Mouse (Mus musculus): Measurements from ENCODE around the gene Serpine1. TPM values are rescaled to one million over a fixed set of nuclear protein-coding genes. Genes with fewer than 3 reads are reported as not detected.

Gene Serpine1
- total and polyA plus RNA-seq, 2 experiments from 2014 or later = 0.30 to 3.7 TPM

DNA sequence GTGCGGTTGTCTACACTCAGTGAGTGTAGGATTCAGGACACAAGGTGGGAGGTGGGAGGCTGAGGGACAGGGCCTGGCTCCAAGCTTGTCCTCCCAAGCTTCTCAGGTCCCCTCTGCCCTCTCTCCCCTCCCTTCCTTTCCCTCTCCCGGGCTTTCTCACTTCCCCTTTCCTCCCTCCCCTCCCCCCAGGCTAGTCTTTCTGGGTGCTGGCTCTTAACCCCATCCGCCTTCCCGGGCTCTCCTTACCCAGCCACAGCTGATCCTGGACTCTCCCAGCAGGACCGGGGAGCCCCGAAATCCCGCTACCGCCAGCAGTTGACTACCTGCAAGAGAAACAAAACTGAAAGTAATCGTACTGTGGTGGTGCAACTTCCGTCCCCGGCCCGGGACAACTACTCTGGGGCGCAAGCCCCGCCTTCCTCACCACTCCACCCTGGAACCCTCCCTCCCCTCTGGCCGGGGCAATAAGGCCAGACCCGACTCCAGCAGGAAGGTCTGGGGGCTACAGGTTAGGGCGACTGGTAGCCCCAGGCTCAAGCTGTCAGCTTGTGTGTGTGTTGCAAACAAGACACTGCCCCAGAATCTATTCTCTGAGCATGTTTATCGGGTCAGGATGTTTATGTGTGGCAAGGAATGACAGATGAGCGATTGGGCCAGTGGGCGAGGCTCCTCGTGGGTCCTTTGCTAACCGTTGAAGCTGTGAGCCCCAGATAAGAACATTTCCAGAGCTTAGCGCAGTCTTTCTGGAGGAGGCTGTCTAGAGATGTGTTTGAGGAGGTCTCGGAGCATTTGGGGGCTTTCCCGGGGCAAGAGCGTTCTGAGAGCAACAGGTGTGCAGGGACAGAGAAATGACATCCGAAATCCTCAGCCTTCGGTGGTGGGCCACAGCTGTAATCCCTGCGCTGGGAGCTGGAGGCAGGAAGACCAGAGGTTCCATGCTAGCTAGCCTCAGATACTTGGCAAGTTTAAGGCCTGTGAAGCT, 44.1 kb upstream of the Serpine1 start, which contains the start of gene Trim56:
TSS of gene Trim56 (minus strand) at position 344 of the 982 bp plus-strand sequence.
- 13% methylated on average over 29 of the region's 29 CpGs for WGBS
- no peaks in the 10 kb centered on the region for H3K27me3 ChIP-seq (ENCODE audit: insufficient read depth, low read length)
- H3K4me3 ChIP-seq (ENCODE audit: low read depth, low read length) = peak within 1 kb of the TSS; percentile 32
- no peaks in the 10 kb centered on the region for H3K9me3 ChIP-seq (ENCODE audit: low read length)
- no peak for TF ChIP-seq CTCF (IDR thresholded peaks at IDR 0.05)
- DNase-seq (ENCODE audit: low spot score) (no peak), ATAC-seq (ENCODE audit: low FRiP score) (no peak)
- H3K36me3 ChIP-seq (ENCODE audit: insufficient read depth, low read length) = no peaks in the 10 kb centered on the region
- H3K27ac ChIP-seq (ENCODE audit: low read depth, low read length) = no peak within 1 kb of the TSS
- H3K4me2 ChIP-seq (ENCODE audit: low read depth, low read length, poor library complexity, severe bottlenecking) = peak within 1 kb of the TSS; percentile 51
- H3K9ac ChIP-seq (replicated peaks; ENCODE audit: low read length, poor library complexity, severe bottlenecking) = peak within 1 kb of the TSS; percentile 50
- H3K4me1 ChIP-seq (ENCODE audit: insufficient read depth, low read length) = 0 out of 2 replicates have a peak, but pooled peaks cover 4% of the 10 kb centered on the region

DNA sequence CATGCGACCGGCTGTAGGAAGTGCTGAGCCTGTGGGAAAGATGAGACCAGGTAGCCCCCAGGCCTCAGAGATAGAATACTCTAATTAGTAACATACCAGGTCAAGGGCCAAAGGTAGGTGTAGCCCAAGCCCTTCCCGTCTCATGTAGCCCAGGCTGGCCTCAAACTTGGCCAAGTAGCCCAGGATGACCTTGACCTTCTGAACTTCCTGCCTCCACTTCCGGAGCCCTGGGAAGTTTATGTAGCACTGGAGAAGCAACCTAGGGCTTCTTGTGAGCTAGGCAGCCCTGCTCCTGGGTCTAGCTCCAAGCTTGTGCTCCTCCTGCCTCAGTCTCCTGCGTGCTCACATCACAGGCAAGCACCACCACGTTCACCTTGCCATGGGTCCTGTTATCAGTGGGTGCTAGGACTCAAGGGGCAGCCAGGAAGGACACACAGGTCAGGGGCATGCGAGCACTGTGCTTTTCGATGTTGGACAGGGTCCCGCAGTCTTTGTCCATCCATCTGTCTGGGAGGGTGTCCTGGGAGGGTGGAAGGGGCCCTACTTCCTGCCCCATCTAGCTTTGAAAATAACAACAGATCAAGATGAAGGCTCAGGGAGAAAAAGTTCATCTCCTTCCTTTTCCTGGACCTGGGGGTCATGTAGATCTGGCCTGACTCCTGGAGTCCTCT, 43.0 kb upstream of the Serpine1 start:
- ATAC-seq (ENCODE audit: low FRiP score) = no peak
- Histone ChIP-seq H3K27me3 (ENCODE audit: insufficient read depth, low read length) (no peaks in the 10 kb centered on the region), H3K9me3 (ENCODE audit: low read length) (no peaks in the 10 kb centered on the region), H3K27ac (ENCODE audit: low read depth, low read length) (no peak overlapping the region), H3K4me3 (ENCODE audit: low read depth, low read length) (no peak overlapping the region), H3K4me1 (ENCODE audit: insufficient read depth, low read length) (0 out of 2 replicates have a peak, but pooled peaks cover 4% of the 10 kb centered on the region), H3K36me3 (ENCODE audit: insufficient read depth, low read length) (no peaks in the 10 kb centered on the region), H3K4me2 (ENCODE audit: low read depth, low read length, poor library complexity, severe bottlenecking) (no peak overlapping the region; the same call in 1 of the 2 replicates), H3K9ac (replicated peaks; ENCODE audit: low read length, poor library complexity, severe bottlenecking) (no peak overlapping the region)
- no peak for TF ChIP-seq CTCF (IDR thresholded peaks at IDR 0.05)
- DNase-seq (ENCODE audit: low spot score) = no peak
- WGBS = 88% methylated on average over 9 of the region's 9 CpGs

DNA sequence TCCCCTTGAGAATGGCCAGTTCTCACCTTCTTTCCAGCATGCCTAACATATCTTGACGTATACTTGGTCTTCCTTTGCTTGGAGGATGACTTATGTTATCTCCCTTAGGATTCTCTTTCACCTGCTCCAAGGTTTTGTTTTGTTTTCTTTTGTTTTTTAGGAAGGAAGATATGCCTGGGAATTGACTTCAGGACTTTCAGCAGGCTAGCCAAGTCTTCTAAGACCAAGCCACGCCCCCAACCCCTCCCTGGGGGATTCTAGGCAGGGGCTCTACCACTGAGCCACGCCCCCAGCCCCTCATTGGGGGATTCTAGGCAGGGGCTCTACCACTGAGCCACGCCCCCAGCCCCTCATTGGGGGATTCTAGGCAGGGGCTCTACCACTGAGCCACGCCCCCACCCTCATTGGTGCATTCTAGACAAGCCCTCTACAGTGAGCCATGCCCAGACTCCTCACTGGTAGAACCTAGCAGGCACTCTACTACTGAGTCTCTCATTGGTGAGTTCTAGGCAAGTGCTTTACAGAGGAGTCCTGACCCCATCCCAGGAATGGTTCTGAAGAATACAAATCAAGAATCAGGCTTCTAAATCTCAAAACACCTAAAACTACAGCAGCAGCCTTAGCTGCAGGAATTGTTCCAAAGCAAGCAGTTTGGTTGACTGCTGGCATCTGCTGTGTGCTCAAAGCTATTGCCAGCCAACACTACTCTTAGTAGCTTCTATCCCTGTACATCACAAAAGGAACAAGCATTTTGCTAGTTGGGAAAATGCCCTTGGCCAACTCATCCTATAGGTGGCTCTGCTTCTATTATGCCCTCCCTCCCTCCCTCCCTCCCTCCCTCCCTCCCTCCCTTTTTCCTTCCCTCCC, 39.7 kb upstream of the Serpine1 start:
- no peak overlapping the region for H3K4me3 ChIP-seq (ENCODE audit: low read depth, low read length)

DNA sequence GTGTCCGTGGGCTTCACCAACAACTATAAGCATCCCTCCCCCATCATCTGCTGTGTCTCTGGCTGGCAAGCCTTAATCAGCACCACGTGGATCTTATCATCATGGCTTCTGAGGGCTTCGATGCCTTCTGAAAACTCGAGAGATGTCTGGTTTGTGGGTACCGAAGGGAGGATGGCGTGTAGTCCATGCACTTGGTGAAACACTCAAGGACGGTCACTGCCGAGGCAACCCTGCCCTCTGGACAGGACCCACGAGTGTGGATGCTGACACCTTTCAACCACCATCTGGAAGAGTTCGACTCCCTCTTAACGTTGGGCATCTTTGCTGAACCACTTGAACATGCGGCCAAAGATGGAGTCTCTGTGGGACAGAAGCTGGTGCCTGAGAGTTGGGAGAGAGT, 38.8 kb upstream of the Serpine1 start:
- DNase-seq (ENCODE audit: low spot score) (no peak), ATAC-seq (ENCODE audit: low FRiP score) (no peak)
- H3K4me3 ChIP-seq (ENCODE audit: low read depth, low read length) = no peak overlapping the region
- H3K27me3 ChIP-seq (ENCODE audit: insufficient read depth, low read length) = no peaks in the 10 kb centered on the region
- no peaks in the 10 kb centered on the region for H3K9me3 ChIP-seq (ENCODE audit: low read length)
- no peak overlapping the region for H3K4me2 ChIP-seq (ENCODE audit: low read depth, low read length, poor library complexity, severe bottlenecking)
- H3K4me1 ChIP-seq (ENCODE audit: insufficient read depth, low read length) = no peaks in the 10 kb centered on the region
- H3K9ac ChIP-seq (replicated peaks; ENCODE audit: low read length, poor library complexity, severe bottlenecking) = no peak overlapping the region
- no peak for TF ChIP-seq CTCF (IDR thresholded peaks at IDR 0.05)
- WGBS = 91% methylated on average over 12 of the region's 12 CpGs
- H3K27ac ChIP-seq (ENCODE audit: low read depth, low read length) = no peak overlapping the region
- no peaks in the 10 kb centered on the region for H3K36me3 ChIP-seq (ENCODE audit: insufficient read depth, low read length)

More for the DNA sequence above, 39.7 kb upstream of the Serpine1 start:
- H3K36me3 ChIP-seq (ENCODE audit: insufficient read depth, low read length) = no peaks in the 10 kb centered on the region
- TF ChIP-seq CTCF (IDR thresholded peaks at IDR 0.05) = no peak
- 0 out of 2 replicates have a peak, but pooled peaks cover 4% of the 10 kb centered on the region for H3K4me1 ChIP-seq (ENCODE audit: insufficient read depth, low read length)
- 90% methylated on average over 4 of the region's 5 CpGs for WGBS
- DNase-seq (ENCODE audit: low spot score) (no peak), ATAC-seq (ENCODE audit: low FRiP score) (no peak)
- H3K27ac ChIP-seq (ENCODE audit: low read depth, low read length) = no peak overlapping the region
- H3K9me3 ChIP-seq (ENCODE audit: low read length) = no peaks in the 10 kb centered on the region
- H3K4me2 ChIP-seq (ENCODE audit: low read depth, low read length, poor library complexity, severe bottlenecking) = no peak overlapping the region
- no peaks in the 10 kb centered on the region for H3K27me3 ChIP-seq (ENCODE audit: insufficient read depth, low read length)
- H3K9ac ChIP-seq (replicated peaks; ENCODE audit: low read length, poor library complexity, severe bottlenecking) = no peak overlapping the region

DNA sequence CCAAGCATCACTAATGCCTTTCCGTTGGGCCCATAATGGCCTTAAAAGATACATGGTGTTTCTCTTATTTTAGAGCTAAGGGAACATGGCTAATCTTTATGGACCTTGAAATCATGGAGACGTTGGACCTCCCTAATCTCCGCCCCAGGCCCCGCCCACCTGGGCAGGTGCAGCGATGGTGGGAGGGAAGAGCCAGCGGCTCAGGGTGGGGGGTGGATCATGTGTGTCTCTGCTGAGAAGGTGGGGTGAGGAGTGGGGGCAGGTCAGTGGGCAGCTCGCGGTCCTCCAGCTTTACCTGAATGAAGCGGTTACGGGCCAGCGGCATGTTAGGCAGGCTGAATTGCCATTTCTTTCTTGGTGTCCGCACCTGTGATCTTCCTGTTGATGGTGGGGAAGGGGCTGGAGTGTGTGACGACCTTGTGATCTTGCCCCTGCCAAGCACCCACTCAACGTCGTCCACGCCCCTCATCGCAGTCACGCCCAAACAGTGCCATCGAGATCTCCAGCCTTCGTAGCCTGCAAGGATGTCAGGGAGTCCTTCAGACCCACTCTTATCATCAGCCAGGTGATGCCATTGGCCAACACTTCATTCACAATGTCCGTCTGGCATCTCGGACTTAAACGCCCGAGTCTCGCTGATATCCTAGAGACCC, 38.0 kb upstream of the Serpine1 start:
- no peaks in the 10 kb centered on the region for H3K36me3 ChIP-seq (ENCODE audit: insufficient read depth, low read length)
- no peaks in the 10 kb centered on the region for H3K9me3 ChIP-seq (ENCODE audit: low read length)
- no peak overlapping the region for H3K4me2 ChIP-seq (ENCODE audit: low read depth, low read length, poor library complexity, severe bottlenecking)
- H3K9ac ChIP-seq (replicated peaks; ENCODE audit: low read length, poor library complexity, severe bottlenecking) = no peak overlapping the region
- H3K4me1 ChIP-seq (ENCODE audit: insufficient read depth, low read length) = no peaks in the 10 kb centered on the region
- H3K27ac ChIP-seq (ENCODE audit: low read depth, low read length) = no peak overlapping the region
- no peaks in the 10 kb centered on the region for H3K27me3 ChIP-seq (ENCODE audit: insufficient read depth, low read length)
- H3K4me3 ChIP-seq (ENCODE audit: low read depth, low read length) = no peak overlapping the region
- WGBS = 64% methylated on average over 25 of the region's 25 CpGs
- ATAC-seq (ENCODE audit: low FRiP score) (no peak), DNase-seq (ENCODE audit: low spot score) (no peak)
- TF ChIP-seq CTCF (IDR thresholded peaks at IDR 0.05) = no peak
